Mouse (Mus musculus) liver, embryonic 11.5 days (tissue): ENCODE data around the gene Kcnq1. TPM values are rescaled to one million over a fixed set of nuclear protein-coding genes. Genes with fewer than 3 reads are reported as not detected.
A peak's percentile ranks its signal among the peaks of the same experiment; 100 is the strongest.

ENCODE experiments used
- ATAC-seq: fragments of 200-750 bp; cut with Nextera tagmentation; replicated peaks from 2 replicates; pipeline ENCODE4 v1.8.0; 2017; ENCODE audit warnings: moderate number of reproducible peaks, mild to moderate bottlenecking, moderate TSS enrichment, moderate library complexity; ENCODE audit not compliant: low FRiP score
- DNase-seq: peaks from one replicate; pipeline ENCODE4 v3.0.0-alpha.2; 2017; ENCODE audit warnings: low spot score
- H3K27ac ChIP-seq: fragments of 300-500 bp; sonication (generic); 2 replicates; pipeline ENCODE4 v1.5.1; 2014; ENCODE audit warnings: mild to moderate bottlenecking, low read depth, low read length, control low read depth
- H3K27me3 ChIP-seq: fragments of 300-500 bp; sonication (generic); replicated peaks from 2 replicates; pipeline ENCODE4 v1.6.1; 2014; ENCODE audit warnings: low read length, mixed read lengths; ENCODE audit not compliant: control insufficient read depth, insufficient read depth
- H3K36me3 ChIP-seq: fragments of 300-500 bp; sonication (generic); 2 replicates; pipeline ENCODE4 v1.6.1; 2014; ENCODE audit warnings: mild to moderate bottlenecking, low read length, moderate library complexity, mixed read lengths; ENCODE audit not compliant: control insufficient read depth, insufficient read depth
- H3K4me1 ChIP-seq: fragments of 300-500 bp; sonication (generic); replicated peaks from 2 replicates; pipeline ENCODE4 v1.6.1; 2014; ENCODE audit warnings: low read length, mixed read lengths; ENCODE audit not compliant: control insufficient read depth, insufficient read depth
- H3K4me2 ChIP-seq: fragments of 300-500 bp; sonication (generic); 2 replicates; pipeline ENCODE4 v1.6.1; 2014; ENCODE audit warnings: mild to moderate bottlenecking, control low read depth, moderate library complexity
- H3K4me3 ChIP-seq: fragments of 300-500 bp; sonication (generic); 2 replicates; pipeline ENCODE4 v1.5.1; 2014; ENCODE audit warnings: low read depth, low read length, control low read depth
- H3K9ac ChIP-seq: fragments of 300-500 bp; sonication (generic); 2 replicates; pipeline ENCODE4 v1.6.1; 2014; ENCODE audit warnings: low read depth, low read length, control low read depth
- H3K9me3 ChIP-seq: fragments of 300-500 bp; sonication (generic); 2 replicates; pipeline ENCODE4 v1.6.1; 2016; ENCODE audit warnings: low read length, inconsistent platforms, mixed read lengths; ENCODE audit not compliant: control insufficient read depth
- WGBS: fragments of 180-500 bp; shearing (Covaris S2); extraction: QIAGEN DNeasy Blood & Tissue Kit; methylation state at CpG from one replicate; pipeline ENCODE4 v1.1.7; 2014; 5-methylcytosine and 5-hydroxymethylcytosine counted together
- polyA plus RNA-seq: library from polyadenylated mRNA; unstranded; fragments of >200 nt; fragmentation: Nextera tagmentation; extraction: Ambion mirVana; gene quantifications from 2 replicates; pipeline ENCODE4 v1.2.1, GENCODE M21; 2014

Gene Kcnq1
- polyA plus RNA-seq, 1 experiment from 2014 or later = 0.59 TPM

DNA sequence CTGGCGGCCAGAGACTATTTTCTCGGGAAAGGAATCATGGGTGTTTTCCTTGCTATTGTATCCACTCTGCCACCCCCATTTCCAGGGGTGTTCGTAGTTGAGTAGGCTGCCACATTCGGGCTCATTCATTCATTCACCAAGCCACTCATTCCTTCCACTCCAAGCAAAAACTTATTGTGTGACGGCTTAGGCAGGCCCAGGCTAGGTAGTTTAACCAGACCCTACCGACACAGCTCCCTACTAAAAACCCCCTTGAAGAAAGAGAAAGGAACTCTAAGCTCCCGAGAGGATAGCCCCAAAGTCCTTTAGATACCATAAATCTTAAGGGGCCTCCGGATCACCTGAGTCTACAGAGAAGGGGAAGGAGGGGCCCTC is 338.4 kb downstream of the Kcnq1 start:
- no peaks in the 10 kb centered on the region for H3K36me3 ChIP-seq
- H3K9ac ChIP-seq = no peak overlapping the region
- no peak overlapping the region for H3K4me3 ChIP-seq
- no peaks in the 10 kb centered on the region for H3K9me3 ChIP-seq
- peaks cover 68% of the 10 kb centered on the region for H3K27me3 ChIP-seq
- DNase-seq = no peak
- H3K4me1 ChIP-seq = no peaks in the 10 kb centered on the region
- WGBS = 38% methylated on average over 8 of the region's 8 CpGs
- ATAC-seq = no peak
- no peak overlapping the region for H3K27ac ChIP-seq
- no peak overlapping the region for H3K4me2 ChIP-seq

DNA sequence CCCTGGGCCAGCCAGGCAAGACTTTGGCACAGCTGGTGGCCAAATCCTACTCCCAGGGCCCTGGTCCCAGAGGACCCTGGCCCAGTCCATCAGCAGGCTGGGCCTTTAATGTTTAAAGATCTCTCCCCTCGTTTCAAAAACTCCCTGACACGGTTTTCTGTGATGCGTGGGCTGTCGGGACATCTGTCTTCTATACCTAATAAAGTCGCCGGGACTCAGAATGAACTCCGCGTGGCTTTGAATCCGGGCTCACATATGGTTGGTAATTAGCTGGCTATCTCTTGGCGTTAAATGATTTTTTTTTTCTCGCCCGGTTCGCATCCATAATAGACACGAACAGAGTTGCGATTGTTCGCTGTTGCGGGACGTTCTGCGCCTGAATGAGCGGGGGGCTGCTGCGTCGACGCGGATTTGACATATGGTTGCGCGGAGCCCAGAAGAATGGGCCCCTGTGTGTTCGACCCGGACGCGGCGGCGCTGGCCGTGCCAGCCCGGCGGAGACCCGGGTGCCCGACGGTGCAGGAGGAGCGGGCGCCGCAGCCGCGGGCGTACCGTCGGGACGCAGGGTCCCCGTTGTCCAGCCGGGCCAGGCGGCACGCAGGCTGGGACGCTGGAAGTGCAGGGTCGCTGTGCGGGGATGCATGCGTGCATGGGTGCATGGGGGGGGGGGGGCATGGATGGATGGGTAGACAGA is 338.9 kb downstream of the Kcnq1 start:
- peak overlapping the region; percentile 60 for H3K4me2 ChIP-seq
- H3K4me3 ChIP-seq = peak overlapping the region; percentile 32
- H3K9ac ChIP-seq = no peak overlapping the region
- no peaks in the 10 kb centered on the region for H3K4me1 ChIP-seq
- no peak for ATAC-seq
- H3K27me3 ChIP-seq = peaks cover 68% of the 10 kb centered on the region
- no peaks in the 10 kb centered on the region for H3K9me3 ChIP-seq
- no peaks in the 10 kb centered on the region for H3K36me3 ChIP-seq
- WGBS = 9% methylated on average over 55 of the region's 55 CpGs
- H3K27ac ChIP-seq = no peak overlapping the region
- no peak for DNase-seq

DNA sequence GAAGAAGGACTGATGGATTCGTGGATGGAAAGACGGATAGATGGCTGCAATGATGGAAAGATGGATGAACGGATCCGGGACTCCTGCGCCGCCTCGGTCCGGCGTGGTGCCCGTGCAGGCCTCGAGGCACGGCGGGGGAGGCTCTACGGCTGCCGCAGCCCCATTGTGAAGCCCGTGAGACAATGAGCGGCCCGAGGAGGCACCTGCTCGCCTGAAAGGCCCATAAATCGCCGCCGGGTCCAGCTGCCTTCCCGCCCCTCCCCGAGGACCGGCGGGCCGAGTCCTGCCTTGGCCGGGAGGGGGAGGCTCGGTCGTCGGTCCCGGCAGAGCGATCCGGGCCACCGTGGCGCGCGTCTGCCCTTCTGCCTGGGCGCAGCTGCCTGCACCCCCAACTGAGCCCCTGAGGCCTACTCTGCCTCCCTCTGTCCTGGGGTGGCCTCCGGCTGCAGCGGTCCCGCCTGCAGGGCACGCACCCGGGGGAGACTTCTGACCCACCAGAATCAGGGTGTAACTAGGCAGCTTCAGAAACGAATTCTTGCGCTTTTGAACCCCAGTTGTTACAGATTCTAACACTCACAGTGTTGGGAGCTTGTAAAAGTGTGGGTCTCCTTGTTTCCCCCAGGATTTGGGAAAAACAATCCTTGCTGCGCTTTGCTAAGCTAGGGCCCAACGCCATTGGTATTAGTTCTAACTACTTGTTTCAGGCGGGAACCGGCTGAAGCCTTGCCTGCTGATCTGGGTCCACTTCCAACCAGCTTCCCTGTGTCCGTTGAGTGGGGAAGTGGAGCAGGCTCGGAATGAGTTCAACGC is 339.7 kb downstream of the Kcnq1 start:
- H3K36me3 ChIP-seq = no peaks in the 10 kb centered on the region
- H3K27ac ChIP-seq = no peak overlapping the region
- no peak for ATAC-seq
- H3K4me3 ChIP-seq = peak overlapping the region; percentile 32
- H3K27me3 ChIP-seq = peaks cover 65% of the 10 kb centered on the region
- 8% methylated on average over 53 of the region's 53 CpGs for WGBS
- peak; percentile 37 for DNase-seq
- no peaks in the 10 kb centered on the region for H3K4me1 ChIP-seq
- no peak overlapping the region; the same call in 1 of the 2 replicates for H3K9ac ChIP-seq
- peak overlapping the region; percentile 60 for H3K4me2 ChIP-seq
- no peaks in the 10 kb centered on the region for H3K9me3 ChIP-seq

DNA sequence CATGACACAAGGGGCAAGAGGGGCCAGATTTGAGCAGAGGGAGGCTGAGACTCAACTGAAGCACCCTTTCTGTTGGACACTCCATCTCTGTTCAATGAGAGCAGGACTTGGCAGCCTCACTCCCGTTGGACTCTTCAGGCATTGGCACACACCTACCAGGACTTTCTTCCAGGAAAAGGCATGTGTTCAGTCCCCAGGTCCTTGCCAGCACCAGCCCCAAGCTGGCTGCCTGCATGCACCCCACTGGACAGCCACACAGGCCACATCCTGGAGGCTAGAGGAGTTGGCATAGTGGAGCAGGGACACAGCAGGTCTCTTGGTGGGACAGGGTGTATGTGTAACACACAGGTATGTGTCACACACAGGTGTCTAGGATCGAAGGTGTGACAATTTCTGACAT is 341.0 kb downstream of the Kcnq1 start:
- H3K4me1 ChIP-seq = no peaks in the 10 kb centered on the region
- H3K4me2 ChIP-seq = no peak overlapping the region
- no peaks in the 10 kb centered on the region for H3K9me3 ChIP-seq
- no peak overlapping the region for H3K4me3 ChIP-seq
- peaks cover 61% of the 10 kb centered on the region for H3K27me3 ChIP-seq
- H3K9ac ChIP-seq = no peak overlapping the region
- WGBS = 59% methylated on average over 2 of the region's 2 CpGs
- DNase-seq (no peak), ATAC-seq (no peak)
- no peak overlapping the region for H3K27ac ChIP-seq
- no peaks in the 10 kb centered on the region for H3K36me3 ChIP-seq

DNA sequence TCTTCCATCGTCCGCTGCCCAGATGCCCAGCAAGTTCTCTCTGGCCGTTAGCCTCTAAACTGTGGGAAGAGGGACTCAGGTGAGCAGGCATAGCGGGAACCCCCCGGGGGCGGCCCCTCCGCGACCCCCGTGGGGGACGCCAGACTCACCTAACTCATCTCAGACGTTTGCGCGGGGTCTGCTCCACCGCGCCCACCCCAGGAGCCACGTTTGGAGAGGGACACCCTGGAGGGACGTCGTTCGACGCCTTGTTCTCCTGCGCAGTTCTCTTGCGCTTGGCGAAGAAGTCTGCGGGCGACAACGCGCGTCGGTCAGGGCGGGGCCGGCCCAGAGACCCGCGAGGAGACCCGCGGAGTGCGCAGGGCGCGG is 352.8 kb downstream of the Kcnq1 start:
- no peaks in the 10 kb centered on the region for H3K36me3 ChIP-seq
- peak overlapping the region; percentile 63; the same call in 1 of the 2 replicates for H3K9ac ChIP-seq
- DNase-seq = no peak
- peaks cover 29% of the 10 kb centered on the region for H3K9me3 ChIP-seq
- 24% methylated on average over 37 of the region's 38 CpGs for WGBS
- 0 out of 2 replicates have a peak overlapping the region, but pooled peaks have one; percentile 64 for H3K27ac ChIP-seq
- H3K4me2 ChIP-seq = peak overlapping the region; percentile 61
- H3K4me3 ChIP-seq = peak overlapping the region; percentile 58
- H3K4me1 ChIP-seq = no peaks in the 10 kb centered on the region
- H3K27me3 ChIP-seq = peaks cover 48% of the 10 kb centered on the region
- no peak for ATAC-seq

DNA sequence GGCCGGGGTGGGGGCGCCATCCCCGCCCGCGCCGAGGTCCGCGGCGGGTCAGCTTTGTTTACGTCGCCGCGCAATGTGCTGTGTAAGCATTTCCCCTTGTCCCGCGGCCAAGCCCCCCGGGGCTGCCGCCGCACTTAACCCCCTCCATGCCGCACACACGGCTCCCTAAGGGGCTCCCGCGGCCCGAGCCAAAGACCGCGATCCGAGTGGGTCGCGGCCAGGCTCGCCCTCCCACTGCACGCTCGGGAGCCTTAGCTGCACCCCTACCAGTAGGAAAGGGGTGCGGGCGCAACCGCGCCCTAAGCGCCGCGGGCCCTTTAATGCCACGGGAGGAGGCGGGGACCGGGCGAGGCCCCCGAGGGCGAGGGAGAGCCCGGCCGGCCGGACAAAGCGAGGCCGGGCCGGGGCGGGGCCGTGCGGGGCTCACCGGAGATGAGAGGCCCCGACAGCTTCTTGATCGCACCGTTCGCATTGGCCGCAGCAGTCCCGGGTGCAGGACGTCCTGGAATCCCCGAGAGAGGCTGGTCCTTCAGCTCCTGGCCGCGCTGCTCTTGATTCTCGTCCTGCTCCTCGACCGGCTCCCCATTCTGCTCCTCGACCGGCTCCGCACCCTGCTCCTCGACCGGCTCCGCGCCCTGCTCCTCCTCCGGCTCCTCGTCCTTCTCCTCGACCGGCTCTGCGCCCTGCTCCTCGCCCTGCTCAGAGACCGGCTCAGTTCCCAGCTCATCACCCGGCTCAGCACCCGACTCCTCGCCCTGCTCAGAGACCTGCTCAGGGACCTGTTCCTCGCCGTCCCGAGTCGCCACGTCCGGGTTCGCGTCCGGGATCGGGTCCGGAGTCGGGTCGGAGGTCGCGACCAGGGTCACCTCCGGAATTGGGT is 353.4 kb downstream of the Kcnq1 start:
- Histone ChIP-seq H3K9ac (peak overlapping the region; percentile 63), H3K27me3 (peaks cover 49% of the 10 kb centered on the region), H3K36me3 (no peaks in the 10 kb centered on the region), H3K9me3 (peaks cover 29% of the 10 kb centered on the region), H3K4me3 (peak overlapping the region; percentile 58), H3K4me2 (peak overlapping the region; percentile 61), H3K27ac (peak overlapping the region; percentile 64), H3K4me1 (no peaks in the 10 kb centered on the region)
- 20% methylated on average over 100 of the region's 100 CpGs for WGBS
- ATAC-seq (no peak), DNase-seq (no peak)

DNA sequence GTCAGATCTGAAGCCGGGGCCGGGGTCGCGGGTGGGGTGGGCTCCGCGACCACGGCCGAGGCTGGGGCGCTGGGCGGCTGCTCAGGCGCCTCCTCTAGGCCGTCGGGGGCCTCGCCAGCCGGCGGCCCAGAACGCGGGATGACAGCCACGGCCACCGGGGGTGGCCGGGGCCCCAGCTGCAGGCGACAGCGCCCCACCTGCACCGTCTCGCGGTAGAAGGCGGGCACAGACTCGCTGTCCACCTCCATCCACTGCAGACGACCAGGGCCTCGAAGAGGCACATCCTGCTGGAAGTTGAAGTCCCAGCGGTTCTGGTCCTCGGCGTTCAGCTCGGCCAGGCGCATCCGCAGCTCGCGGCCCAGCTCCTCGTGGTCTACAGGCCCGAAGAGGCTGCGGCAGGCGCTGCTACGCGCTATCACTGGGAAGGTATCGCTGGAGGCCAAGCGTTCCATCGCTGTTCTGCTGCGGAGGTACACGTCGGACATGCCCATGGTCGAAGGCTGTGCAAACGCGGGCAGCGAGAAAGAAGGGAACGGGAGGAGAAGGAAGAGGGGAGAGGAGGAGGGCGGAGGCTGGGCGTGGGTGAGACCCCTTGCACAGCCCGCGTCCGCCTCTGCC is 354.2 kb downstream of the Kcnq1 start:
- ATAC-seq (no peak; the same call in 1 of the 2 replicates), DNase-seq (no peak)
- peaks cover 56% of the 10 kb centered on the region for H3K27me3 ChIP-seq
- peak overlapping the region; percentile 61 for H3K4me2 ChIP-seq
- peak overlapping the region; percentile 58 for H3K4me3 ChIP-seq
- WGBS = 35% methylated on average over 60 of the region's 60 CpGs
- H3K27ac ChIP-seq = peak overlapping the region; percentile 64
- H3K36me3 ChIP-seq = no peaks in the 10 kb centered on the region
- peaks cover 29% of the 10 kb centered on the region for H3K9me3 ChIP-seq
- peaks cover 2% of the 10 kb centered on the region; the same call in 1 of the 2 replicates for H3K4me1 ChIP-seq
- H3K9ac ChIP-seq = peak overlapping the region; percentile 63

DNA sequence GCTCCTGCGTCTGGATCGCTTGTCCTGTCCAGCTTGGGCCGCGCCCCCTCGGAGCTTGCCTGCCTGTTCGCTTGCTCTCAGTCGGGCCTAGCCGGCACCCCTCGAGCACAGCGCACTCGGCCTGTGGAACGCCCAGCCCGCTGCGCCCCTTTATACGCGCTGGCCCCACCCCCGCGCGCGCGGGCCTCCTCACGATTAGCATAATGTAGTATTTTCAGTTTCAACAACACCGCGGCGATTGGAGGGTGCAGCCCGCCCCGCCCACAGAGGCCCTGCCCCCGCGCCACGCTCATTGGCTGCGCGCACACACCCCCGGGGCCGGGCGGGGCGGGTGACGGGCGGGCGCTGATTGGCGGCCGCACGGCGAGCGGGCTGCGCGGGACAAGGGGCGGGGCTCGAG is 354.7 kb downstream of the Kcnq1 start, which contains the start of gene Cdkn1c:
Gene Cdkn1c, minus strand, starts transcription at position 177 of the 400 bp plus-strand sequence.
- peaks cover 61% of the 10 kb centered on the region for H3K27me3 ChIP-seq

More for the DNA sequence above, 354.7 kb downstream of the Kcnq1 start, which contains the start of gene Cdkn1c:
- Histone ChIP-seq H3K27ac (peak within 1 kb of the TSS; percentile 64), H3K4me2 (peak within 1 kb of the TSS; percentile 61), H3K4me3 (peak within 1 kb of the TSS; percentile 58), H3K9ac (peak within 1 kb of the TSS; percentile 63), H3K36me3 (no peaks in the 10 kb centered on the region), H3K4me1 (peaks cover 2% of the 10 kb centered on the region; the same call in 1 of the 2 replicates), H3K9me3 (peaks cover 29% of the 10 kb centered on the region)
- ATAC-seq (peak; percentile 88), DNase-seq (peak; percentile 90)
- 27% methylated on average over 41 of the region's 48 CpGs for WGBS
